In the genomic region with DNA sequence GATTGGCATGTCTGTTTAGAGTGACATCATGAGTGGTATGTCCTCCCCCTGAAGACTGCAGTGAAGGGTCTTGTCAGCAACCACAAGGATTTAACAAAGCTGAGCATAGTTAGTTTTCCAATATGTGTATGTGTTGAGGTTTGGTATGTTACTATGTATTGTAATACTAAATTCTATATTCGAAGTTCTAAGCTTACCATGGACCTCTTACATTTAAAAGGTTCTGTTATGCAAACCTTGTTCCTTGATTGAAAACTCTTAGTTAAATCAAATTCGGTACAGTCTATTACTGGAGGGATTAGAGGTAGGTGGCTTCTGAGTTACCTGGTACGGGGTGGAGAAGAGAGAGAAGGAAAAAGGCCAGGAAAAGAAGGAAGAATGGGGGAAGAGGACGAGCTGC, we compare ENCODE assay signal across 11 mouse cellular contexts. TPM values are rescaled to one million over a fixed set of nuclear protein-coding genes. Genes with fewer than 3 reads are reported as not detected.
DNase-seq lines count a peak whose midpoint lies in the region; ATAC-seq lines count a peak whose summit lies in the region.
"Had no signal": no experiment of that assay in that cellular context is flagged by ENCODE, and none has a peak within 500 bp of the region (broad histone marks: within the 10 kb centered on the region; RNA-seq: fewer than 3 reads in every experiment).

A gene (minus strand): TSS at position 101 of the 400 bp plus-strand sequence.

- H3K9ac ChIP-seq in kidney, embryonic 15.5 days, result no peak within 1 kb of the TSS
- no peak within 1 kb of the TSS for H3K9ac ChIP-seq in hindbrain, embryonic 16.5 days (ENCODE audit: low read depth, low read length)
- no peak within 1 kb of the TSS for H3K9ac ChIP-seq in midbrain, embryonic 13.5 days (replicated peaks)

- H3K4me2 ChIP-seq in kidney, embryonic 15.5 days, result no peak within 1 kb of the TSS
- no peak within 1 kb of the TSS for H3K4me2 ChIP-seq in hindbrain, embryonic 16.5 days (ENCODE audit: low read length)
- no peak within 1 kb of the TSS for H3K4me2 ChIP-seq in midbrain, embryonic 13.5 days (replicated peaks)

- H3K27me3 ChIP-seq in kidney, embryonic 15.5 days, result no peaks in the 10 kb centered on the region
- no peaks in the 10 kb centered on the region for H3K27me3 ChIP-seq in hindbrain, embryonic 16.5 days (replicated peaks; ENCODE audit: control insufficient read depth, insufficient read depth, low read length)
- no peaks in the 10 kb centered on the region for H3K27me3 ChIP-seq in midbrain, embryonic 13.5 days

- H3K4me1 ChIP-seq in kidney, embryonic 15.5 days, result peaks cover 3% of the 10 kb centered on the region
- H3K4me1 ChIP-seq in hindbrain, embryonic 16.5 days (ENCODE audit: control insufficient read depth, insufficient read depth, low read depth, low read length), result peaks cover 3% of the 10 kb centered on the region
- peaks cover 9% of the 10 kb centered on the region for H3K4me1 ChIP-seq in midbrain, embryonic 13.5 days (replicated peaks)

- H3K9me3 ChIP-seq in kidney, embryonic 15.5 days (replicated peaks), result no peaks in the 10 kb centered on the region
- H3K9me3 ChIP-seq in hindbrain, embryonic 16.5 days (ENCODE audit: control insufficient read depth, low read length), result no peaks in the 10 kb centered on the region
- no peaks in the 10 kb centered on the region for H3K9me3 ChIP-seq in midbrain, embryonic 13.5 days

- H3K36me3 ChIP-seq in kidney, embryonic 15.5 days, result no peaks in the 10 kb centered on the region
- no peaks in the 10 kb centered on the region for H3K36me3 ChIP-seq in hindbrain, embryonic 16.5 days (ENCODE audit: control insufficient read depth, insufficient read depth, low read length)
- no peaks in the 10 kb centered on the region for H3K36me3 ChIP-seq in midbrain, embryonic 13.5 days

- H3K27ac ChIP-seq in kidney, embryonic 15.5 days, result no peak within 1 kb of the TSS
- H3K27ac ChIP-seq in hindbrain, embryonic 16.5 days (ENCODE audit: low read depth, low read length), result no peak within 1 kb of the TSS
- H3K27ac ChIP-seq in midbrain, embryonic 13.5 days, result no peak within 1 kb of the TSS

- ATAC-seq in kidney, embryonic 15.5 days (replicated peaks; ENCODE audit: low FRiP score), result no peak
- no peak for ATAC-seq in common myeloid progenitor, adult 5-6 weeks (replicated peaks; ENCODE audit: low read depth, poor library complexity, severe bottlenecking)
- no peak for ATAC-seq in hindbrain, embryonic 16.5 days
- ATAC-seq in midbrain, embryonic 13.5 days, result no peak

- 89% methylated on average over 4 of the region's 4 CpGs for WGBS in kidney, embryonic 15.5 days
- WGBS in hindbrain, embryonic 16.5 days, result 86% methylated on average over 4 of the region's 4 CpGs
- 78% methylated on average over 4 of the region's 4 CpGs for WGBS in midbrain, embryonic 13.5 days

- DNase-seq in kidney, postnatal 25 days, result no peak
- DNase-seq in heart, adult 8-10 months (ENCODE audit: low spot score), result no peak
- no peak for DNase-seq in testis, postnatal 14 days (ENCODE audit: low spot score)
- no peak for DNase-seq in kidney, adult 9 months
- DNase-seq: gastrocnemius, postnatal 36 days; kidney, postnatal 36 days had no signal

- H3K4me3 ChIP-seq in kidney, embryonic 15.5 days (replicated peaks), result no peak within 1 kb of the TSS
- H3K4me3 ChIP-seq in hindbrain, embryonic 16.5 days (ENCODE audit: low read length), result no peak within 1 kb of the TSS
- H3K4me3 ChIP-seq in midbrain, embryonic 13.5 days (replicated peaks), result no peak within 1 kb of the TSS
- H3K4me3 ChIP-seq: myocyte had no signal

RNA-seq across cellular contexts. Expression of the gene that starts here (rescaled TPM):
- 11.5 and 12.8 TPM in 2 replicates for polyA plus RNA-seq in kidney, embryonic 15.5 days (2015; fragmentation: Nextera tagmentation; extraction: Ambion mirVana)
- 25.2 and 26.0 TPM in 2 replicates for total RNA-seq in common myeloid progenitor, adult 5-6 weeks (2017)
- 13.0 and 13.7 TPM in 2 replicates for polyA plus RNA-seq in hindbrain, embryonic 16.5 days (2015; fragmentation: Nextera tagmentation; extraction: Ambion mirVana)
- 15.4 and 18.3 TPM in 2 replicates for polyA plus RNA-seq in midbrain, embryonic 13.5 days (2015; fragmentation: Nextera tagmentation; extraction: Ambion mirVana)
- total RNA-seq in heart, adult 8-10 months (2022), result 1 to 10 TPM; 3.6 to 6.2 (median 4.6) TPM
